Mouse (Mus musculus) thymus, adult 2 months (tissue): ENCODE results near the gene Tep1. TPM values are rescaled to one million over a fixed set of nuclear protein-coding genes. Genes with fewer than 3 reads are reported as not detected.
"Not testable (repeated sequence)": the region's sequence is repeated elsewhere in the genome, so short reads cannot be mapped to it uniquely, and the experiment has no call there.

Source experiments
- DNase-seq: peaks from one replicate; pipeline ENCODE4 v3.0.0; 2021
- H3K27ac ChIP-seq: fragments of 200-500 bp; 2 replicates; pipeline ENCODE4 v1.5.1; 2012; ENCODE audit warnings: low read length, control low read depth; ENCODE audit not compliant: control insufficient read depth, insufficient read depth
- H3K27me3 ChIP-seq: fragments of 200-500 bp; 2 replicates; pipeline ENCODE4 v1.6.1; 2012; ENCODE audit warnings: mild to moderate bottlenecking, low read length, moderate library complexity, mixed read lengths; ENCODE audit not compliant: control insufficient read depth, insufficient read depth
- H3K36me3 ChIP-seq: fragments of 200-500 bp; 2 replicates; pipeline ENCODE4 v1.6.1; 2012; ENCODE audit warnings: mild to moderate bottlenecking, low read length, moderate library complexity; ENCODE audit not compliant: control insufficient read depth, insufficient read depth
- H3K4me1 ChIP-seq: fragments of 200-500 bp; replicated peaks from 2 replicates; pipeline ENCODE4 v1.6.1; 2012; ENCODE audit warnings: low read length; ENCODE audit not compliant: control insufficient read depth, insufficient read depth
- H3K4me3 ChIP-seq: fragments of 200-500 bp; 2 replicates; pipeline ENCODE4 v1.5.1; 2012; ENCODE audit warnings: mild to moderate bottlenecking, low read length, control low read depth, moderate library complexity; ENCODE audit not compliant: control insufficient read depth, insufficient read depth
- CTCF ChIP-seq: fragments of 200-500 bp; IDR thresholded peaks from 2 replicates; pipeline ENCODE4 v1.5.1; 2012; ENCODE audit warnings: mild to moderate bottlenecking, control low read depth, low read length, moderate library complexity, borderline replicate concordance; ENCODE audit not compliant: control insufficient read depth, poor library complexity, insufficient read depth; ENCODE audit errors: extremely low read depth
- POLR2A ChIP-seq: fragments of 200-500 bp; IDR thresholded peaks from 2 replicates; pipeline ENCODE4 v1.6.1; 2012; ENCODE audit warnings: mild to moderate bottlenecking, low read length, control low read depth, moderate library complexity; ENCODE audit not compliant: control insufficient read depth, poor library complexity, insufficient read depth; ENCODE audit errors: extremely low read depth
- WGBS: fragments of 180-500 bp; shearing (Covaris S2); methylation state at CpG from one replicate; pipeline ENCODE4 v1.1.7; 2018; 5-methylcytosine and 5-hydroxymethylcytosine counted together
- polyA plus RNA-seq: library from polyadenylated mRNA; depleted of rRNA; stranded (reverse); fragments of >200 nt; gene quantifications from 2 replicates; pipeline ENCODE4 v1.2.3, GENCODE M21; 2012

Gene Tep1
- polyA plus RNA-seq, 1 experiment, result 32.2 TPM

- WGBS, result 40% methylated on average over 10 of the region's 10 CpGs
- peaks cover under 1% of the 10 kb centered on the region; the same call in 1 of the 2 replicates for H3K36me3 ChIP-seq
- no peaks in the 10 kb centered on the region for H3K4me1 ChIP-seq
- no peak for DNase-seq
- H3K27ac ChIP-seq, result no peak overlapping the region
- TF ChIP-seq POLR2A (no peak), CTCF (no peak)
- no peak overlapping the region for H3K4me3 ChIP-seq
- no peaks in the 10 kb centered on the region for H3K27me3 ChIP-seq
Measured at GRCm38 (mm10) chr14:50833964-50834363, 36.4 kb downstream of the Tep1 start.

DNA sequence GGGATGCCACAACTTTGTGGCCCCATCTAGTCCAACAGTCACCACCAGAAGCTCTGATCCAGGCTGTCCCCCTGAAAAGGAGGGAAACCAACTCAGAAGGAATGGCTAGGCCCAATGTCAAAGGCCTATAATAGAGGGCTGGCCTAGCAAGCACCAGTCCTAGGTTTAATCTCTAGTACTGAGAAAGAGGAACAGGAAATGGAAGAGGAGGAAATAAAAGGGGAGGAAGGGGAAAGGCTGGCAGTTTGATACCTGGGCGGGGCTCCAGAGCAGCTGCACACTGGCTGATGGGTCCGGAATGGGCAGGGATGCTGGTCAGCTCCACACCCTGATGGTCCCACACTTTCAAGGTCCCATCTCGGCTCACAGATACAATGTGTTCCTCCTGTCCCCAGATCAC is 40.5 kb downstream of the Tep1 start:
- Histone ChIP-seq H3K36me3 (peaks cover 7% of the 10 kb centered on the region; the same call in 1 of the 2 replicates), H3K27ac (no peak overlapping the region), H3K4me1 (no peaks in the 10 kb centered on the region; the same call in 1 of the 2 replicates), H3K4me3 (no peak overlapping the region), H3K27me3 (no peaks in the 10 kb centered on the region)
- 86% methylated on average over 3 of the region's 3 CpGs for WGBS
- no peak for TF ChIP-seq CTCF
- TF ChIP-seq POLR2A, result no peak
- DNase-seq, result no peak

GRCm38 (mm10) chr14:50826579-50826978 is 43.8 kb downstream of the Tep1 start:
- Histone ChIP-seq H3K27ac (no peak overlapping the region), H3K4me3 (no peak overlapping the region), H3K36me3 (peaks cover 12% of the 10 kb centered on the region), H3K27me3 (no peaks in the 10 kb centered on the region), H3K4me1 (peaks cover 9% of the 10 kb centered on the region)
- no peak for DNase-seq
- no peak for TF ChIP-seq CTCF
- TF ChIP-seq POLR2A, result no peak
- 91% methylated on average over 4 of the region's 4 CpGs for WGBS

DNA sequence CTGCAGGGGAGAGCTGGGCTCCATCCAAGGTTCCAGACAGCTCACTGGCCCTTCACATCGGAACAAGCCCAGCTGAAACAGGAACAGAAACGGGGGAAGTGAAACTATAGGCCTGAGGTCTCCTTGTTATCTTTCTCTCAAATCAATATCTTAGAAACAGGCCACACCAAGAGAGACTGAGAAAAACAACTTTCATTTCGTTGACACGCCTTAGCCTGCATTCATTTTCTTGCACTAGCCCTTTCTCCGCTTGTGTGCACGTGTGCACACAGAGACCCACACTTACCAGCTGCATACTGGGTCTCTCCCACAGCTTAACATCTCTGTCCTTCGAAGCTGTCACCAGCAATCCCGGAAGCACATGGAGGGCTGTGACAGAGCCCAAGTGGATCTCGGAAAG is 46.1 kb downstream of the Tep1 start:
- Histone ChIP-seq H3K4me3 (0 out of 2 replicates have a peak overlapping the region, but pooled peaks have one; percentile 16), H3K36me3 (peaks cover 36% of the 10 kb centered on the region), H3K27me3 (no peaks in the 10 kb centered on the region), H3K27ac (peak overlapping the region; percentile 78), H3K4me1 (peaks cover 9% of the 10 kb centered on the region)
- TF ChIP-seq POLR2A, result no peak
- TF ChIP-seq CTCF, result no peak
- 13% methylated on average over 9 of the region's 9 CpGs for WGBS
- no peak for DNase-seq

- Histone ChIP-seq H3K36me3 (peaks cover 34% of the 10 kb centered on the region), H3K4me1 (peaks cover 9% of the 10 kb centered on the region), H3K27me3 (no peaks in the 10 kb centered on the region), H3K4me3 (no peak overlapping the region), H3K27ac (no peak overlapping the region)
- TF ChIP-seq POLR2A (no peak), CTCF (no peak)
- DNase-seq, result no peak
- WGBS, result 88% methylated on average over 2 of the region's 2 CpGs
Measured at GRCm38 (mm10) chr14:50823240-50823639, 47.1 kb downstream of the Tep1 start.

DNA sequence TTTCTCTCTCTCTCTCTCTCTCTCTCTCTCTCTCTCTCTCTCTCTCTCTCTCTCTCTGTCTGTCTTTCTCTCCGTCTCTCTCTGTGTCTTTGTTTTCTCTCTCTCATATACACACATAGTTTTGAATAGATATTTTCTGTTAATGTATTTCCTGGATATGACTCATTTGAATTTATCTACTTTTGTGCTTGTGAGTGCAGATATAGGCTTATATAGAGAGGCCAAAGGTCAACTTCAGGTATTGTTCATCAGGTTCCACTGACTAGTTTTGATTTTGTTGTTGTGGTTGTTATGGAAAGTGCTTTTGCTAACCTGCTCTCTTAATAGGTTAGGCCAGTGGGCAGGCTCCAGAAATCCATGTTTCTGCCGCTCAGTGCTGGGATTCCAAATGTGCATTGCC is 57.3 kb downstream of the Tep1 start:
- H3K4me3 ChIP-seq, result no peak overlapping the region
- peaks cover 4% of the 10 kb centered on the region; the same call in 1 of the 2 replicates for H3K4me1 ChIP-seq
- peaks cover 26% of the 10 kb centered on the region for H3K36me3 ChIP-seq
- WGBS, result 98% methylated on average over 2 of the region's 2 CpGs
- H3K27ac ChIP-seq, result no peak overlapping the region
- TF ChIP-seq CTCF (no peak), POLR2A (no peak)
- H3K27me3 ChIP-seq, result no peaks in the 10 kb centered on the region
- DNase-seq, result no peak

GRCm38 (mm10) chr14:50807487-50808072 is 62.8 kb downstream of the Tep1 start, which contains the start of the genes Ccnb1ip1 and Parp2:
Gene Ccnb1ip1 (minus strand): TSS chr14:50807732.
Gene Parp2 (plus strand): TSS chr14:50807841.
- H3K4me1 ChIP-seq, result peaks cover 4% of the 10 kb centered on the region
- WGBS, result under 1% methylated on average over 42 of the region's 42 CpGs
- peak; percentile 95 for DNase-seq
- peak within 1 kb of the TSS; percentile 55; the same call in 1 of the 2 replicates for H3K27ac ChIP-seq
- no peaks in the 10 kb centered on the region for H3K27me3 ChIP-seq
- no peaks in the 10 kb centered on the region for H3K36me3 ChIP-seq
- H3K4me3 ChIP-seq, result peak within 1 kb of the TSS; percentile 74
- TF ChIP-seq CTCF (peak; percentile 17; the same call in 1 of the 2 replicates), POLR2A (peak; percentile 61)

DNA sequence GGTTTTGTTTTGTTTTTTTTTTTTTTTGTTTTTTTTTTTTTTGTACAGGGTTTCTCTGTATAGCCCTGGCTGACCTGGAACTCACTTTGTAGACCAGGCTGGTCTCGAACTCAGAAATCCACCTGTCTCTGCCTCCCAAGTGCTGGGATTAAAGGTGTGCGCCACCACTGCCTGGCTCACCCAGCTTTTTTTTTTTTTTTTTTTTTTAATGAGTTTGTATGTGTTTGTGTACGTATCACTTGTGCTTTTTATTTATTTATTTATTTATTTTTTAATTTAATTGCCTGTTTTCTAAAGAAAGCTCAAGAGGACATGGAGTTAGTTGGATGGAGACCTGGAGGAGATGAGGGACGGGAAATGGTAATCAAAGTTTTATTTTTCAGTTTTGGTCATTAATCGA is 63.9 kb downstream of the Tep1 start:
- not testable (repeated sequence) for H3K27ac ChIP-seq, H3K4me3 ChIP-seq, DNase-seq

More for the DNA sequence above, 63.9 kb downstream of the Tep1 start:
- H3K4me1 ChIP-seq, H3K36me3 ChIP-seq, H3K27me3 ChIP-seq: not testable (repeated sequence)
- 93% methylated on average over 5 of the region's 5 CpGs for WGBS
